Mouse (Mus musculus): ENCODE data around the gene Pgbd5.

- TF ChIP-seq CTCF (IDR thresholded peaks at IDR 0.05; ENCODE audit: borderline replicate concordance, control insufficient read depth, extremely low read depth, insufficient read depth, low read length, poor library complexity) (no peak), POLR2A (IDR thresholded peaks at IDR 0.05; ENCODE audit: control insufficient read depth, extremely low read depth, insufficient read depth, low read length, poor library complexity) (no peak)
Measured at GRCm38 (mm10) chr8:124351636-124352035, 87.8 kb downstream of the Pgbd5 start.

Data from thymus, adult 2 months (tissue).